19 mouse cellular contexts compared by ENCODE assay signal in genomic region chr2:65163990-65164389, GRCm38 (mm10).
"Had no signal": no experiment of that assay in that cellular context is flagged by ENCODE, and none has a peak within 500 bp of the region (broad histone marks: within the 10 kb centered on the region; RNA-seq: fewer than 3 reads in every experiment).

No protein-coding gene starts in this region.

- H3K36me3 ChIP-seq: liver, embryonic 15.5 days; midbrain, embryonic 12.5 days; midbrain, embryonic 15.5 days; neural tube, embryonic 13.5 days; stomach, embryonic 15.5 days had no signal

- H3K27me3 ChIP-seq: liver, embryonic 15.5 days; midbrain, embryonic 12.5 days; midbrain, embryonic 15.5 days; neural tube, embryonic 13.5 days; stomach, embryonic 15.5 days had no signal

- H3K4me2 ChIP-seq: liver, embryonic 15.5 days; midbrain, embryonic 12.5 days; midbrain, embryonic 15.5 days; neural tube, embryonic 13.5 days; stomach, embryonic 15.5 days had no signal

- H3K27ac ChIP-seq: kidney, postnatal 0 days; left cerebral cortex, adult 2 months; liver, embryonic 15.5 days; midbrain, embryonic 12.5 days; midbrain, embryonic 15.5 days; neural tube, embryonic 13.5 days; stomach, embryonic 15.5 days had no signal

- H3K9me3 ChIP-seq: liver, embryonic 15.5 days; midbrain, embryonic 12.5 days; midbrain, embryonic 15.5 days; neural tube, embryonic 13.5 days; stomach, embryonic 15.5 days had no signal

- H3K9ac ChIP-seq: liver, embryonic 15.5 days; midbrain, embryonic 12.5 days; midbrain, embryonic 15.5 days; neural tube, embryonic 13.5 days; stomach, embryonic 15.5 days had no signal

- ATAC-seq: midbrain, embryonic 15.5 days had no signal

- DNase-seq: kidney, adult 2 months; kidney, postnatal 25 days; layer of hippocampus, postnatal 36 days; lung, adult 2 months; lung, postnatal 14 days; lung, postnatal 4 days; retina, postnatal 1 day; right cerebral cortex, postnatal 25 days; spleen, adult 18-20 months; thymus, adult 18-20 months; thymus, postnatal 36 days had no signal

- H3K4me1 ChIP-seq: liver, embryonic 15.5 days; midbrain, embryonic 12.5 days; midbrain, embryonic 15.5 days; neural tube, embryonic 13.5 days; stomach, embryonic 15.5 days had no signal

- H3K4me3 ChIP-seq: left cerebral cortex, adult 2 months; liver, embryonic 15.5 days; midbrain, embryonic 12.5 days; midbrain, embryonic 15.5 days; myocyte; neural tube, embryonic 13.5 days; stomach, embryonic 15.5 days had no signal
